Mouse (Mus musculus): ENCODE measurements at regions not wholly inside any gene's neighbourhood (a gene's known extent, or its start where the extent isn't known, plus 50 kb on each side); places are given as distances from the start of the nearest gene placed in this dataset.
A peak's percentile ranks its signal among the peaks of the same experiment; 100 is the strongest.

- Histone ChIP-seq H3K4me2 (no peak overlapping the region), H3K9me3 (no peaks in the 10 kb centered on the region), H3K36me3 (no peaks in the 10 kb centered on the region), H3K27ac (no peak overlapping the region), H3K4me1 (replicated peaks) (peaks cover 8% of the 10 kb centered on the region; the same call in 1 of the 2 replicates), H3K4me3 (no peak overlapping the region), H3K9ac (no peak overlapping the region), H3K27me3 (peaks cover 3% of the 10 kb centered on the region; the same call in 1 of the 2 replicates)
- 62% methylated on average over 3 of the region's 3 CpGs for WGBS
- no peak for ATAC-seq (ENCODE audit: low FRiP score)
These were observed 223.0 kb upstream of the Spred2 start for GRCm38 (mm10) chr11:19701198-19701597.

GRCm38 (mm10) chr11:19708821-19709220, 215.4 kb upstream of the Spred2 start:
- Histone ChIP-seq H3K9ac (no peak overlapping the region), H3K4me1 (replicated peaks) (peaks cover 9% of the 10 kb centered on the region), H3K27ac (no peak overlapping the region), H3K36me3 (no peaks in the 10 kb centered on the region), H3K27me3 (0 out of 2 replicates have a peak, but pooled peaks cover 3% of the 10 kb centered on the region), H3K9me3 (no peaks in the 10 kb centered on the region), H3K4me3 (no peak overlapping the region), H3K4me2 (no peak overlapping the region)
- WGBS: 93% methylated on average over 6 of the region's 6 CpGs
- ATAC-seq (ENCODE audit: low FRiP score): no peak

GRCm38 (mm10) chr11:19709337-19709736, 214.8 kb upstream of the Spred2 start:
- H3K9ac ChIP-seq: no peak overlapping the region
- H3K27ac ChIP-seq: no peak overlapping the region
- H3K4me1 ChIP-seq (replicated peaks): peaks cover 12% of the 10 kb centered on the region
- H3K27me3 ChIP-seq: 0 out of 2 replicates have a peak, but pooled peaks cover 3% of the 10 kb centered on the region
- no peaks in the 10 kb centered on the region for H3K9me3 ChIP-seq
- H3K4me3 ChIP-seq: no peak overlapping the region
- no peak for ATAC-seq (ENCODE audit: low FRiP score)
- 60% methylated on average over 8 of the region's 8 CpGs for WGBS
- H3K36me3 ChIP-seq: no peaks in the 10 kb centered on the region
- no peak overlapping the region for H3K4me2 ChIP-seq

- H3K27me3 ChIP-seq: 0 out of 2 replicates have a peak, but pooled peaks cover 3% of the 10 kb centered on the region
- H3K27ac ChIP-seq: no peak overlapping the region
- H3K4me1 ChIP-seq (replicated peaks): peaks cover 12% of the 10 kb centered on the region
- WGBS: 34% methylated on average over 8 of the region's 8 CpGs
- no peak overlapping the region for H3K4me3 ChIP-seq
- peak; percentile 71; the same call in 1 of the 2 replicates for ATAC-seq (ENCODE audit: low FRiP score)
- H3K36me3 ChIP-seq: no peaks in the 10 kb centered on the region
- H3K9ac ChIP-seq: no peak overlapping the region
- no peaks in the 10 kb centered on the region for H3K9me3 ChIP-seq
- peak overlapping the region; percentile 41 for H3K4me2 ChIP-seq
These were observed 211.1 kb upstream of the Spred2 start for GRCm38 (mm10) chr11:19713091-19713490.

GRCm38 (mm10) chr11:19713597-19713996, 210.6 kb upstream of the Spred2 start:
- peak overlapping the region; percentile 41 for H3K4me2 ChIP-seq
- no peak overlapping the region for H3K4me3 ChIP-seq
- 61% methylated on average over 20 of the region's 20 CpGs for WGBS

GRCm38 (mm10) chr11:19714211-19714610, 210.0 kb upstream of the Spred2 start:
- peaks cover 12% of the 10 kb centered on the region for H3K4me1 ChIP-seq (replicated peaks)
- H3K4me3 ChIP-seq: no peak overlapping the region
- 0 out of 2 replicates have a peak overlapping the region, but pooled peaks have one; percentile 78 for H3K27ac ChIP-seq
- 0 out of 2 replicates have a peak, but pooled peaks cover 3% of the 10 kb centered on the region for H3K27me3 ChIP-seq
- WGBS: 40% methylated on average over 5 of the region's 5 CpGs
- ATAC-seq (ENCODE audit: low FRiP score): no peak
- H3K36me3 ChIP-seq: no peaks in the 10 kb centered on the region
- H3K9me3 ChIP-seq: no peaks in the 10 kb centered on the region
- H3K9ac ChIP-seq: no peak overlapping the region
- peak overlapping the region; percentile 41 for H3K4me2 ChIP-seq

More at GRCm38 (mm10) chr11:19713597-19713996, 210.6 kb upstream of the Spred2 start:
- Histone ChIP-seq H3K9ac (no peak overlapping the region), H3K9me3 (no peaks in the 10 kb centered on the region), H3K27ac (peak overlapping the region; percentile 78), H3K27me3 (0 out of 2 replicates have a peak, but pooled peaks cover 3% of the 10 kb centered on the region), H3K36me3 (no peaks in the 10 kb centered on the region), H3K4me1 (replicated peaks) (peaks cover 12% of the 10 kb centered on the region)
- ATAC-seq (ENCODE audit: low FRiP score): peak; percentile 46; the same call in 1 of the 2 replicates

GRCm38 (mm10) chr11:19714888-19715595, 209.1 kb upstream of the Spred2 start:
- Histone ChIP-seq H3K36me3 (no peaks in the 10 kb centered on the region), H3K4me3 (no peak overlapping the region), H3K4me2 (no peak overlapping the region), H3K9ac (no peak overlapping the region), H3K27me3 (0 out of 2 replicates have a peak, but pooled peaks cover 3% of the 10 kb centered on the region), H3K9me3 (no peaks in the 10 kb centered on the region), H3K4me1 (replicated peaks) (peaks cover 12% of the 10 kb centered on the region), H3K27ac (no peak overlapping the region)
- WGBS: 32% methylated on average over 8 of the region's 8 CpGs
- no peak for ATAC-seq (ENCODE audit: low FRiP score)

GRCm38 (mm10) chr11:19718165-19718564, 206.0 kb upstream of the Spred2 start:
- Histone ChIP-seq H3K27me3 (no peaks in the 10 kb centered on the region), H3K9ac (no peak overlapping the region), H3K4me2 (no peak overlapping the region), H3K9me3 (no peaks in the 10 kb centered on the region), H3K4me3 (no peak overlapping the region), H3K36me3 (no peaks in the 10 kb centered on the region), H3K27ac (no peak overlapping the region), H3K4me1 (replicated peaks) (peaks cover 10% of the 10 kb centered on the region)
- WGBS: 98% methylated on average over 9 of the region's 9 CpGs
- no peak for ATAC-seq (ENCODE audit: low FRiP score)

GRCm38 (mm10) chr11:19729031-19729430, 195.1 kb upstream of the Spred2 start:
- WGBS: 94% methylated on average over 8 of the region's 8 CpGs
- H3K27ac ChIP-seq: no peak overlapping the region
- ATAC-seq (ENCODE audit: low FRiP score): no peak

GRCm38 (mm10) chr11:19730747-19731146, 193.4 kb upstream of the Spred2 start:
- H3K4me1 ChIP-seq (replicated peaks): no peaks in the 10 kb centered on the region
- no peak for ATAC-seq (ENCODE audit: low FRiP score)
- 92% methylated on average over 5 of the region's 5 CpGs for WGBS
- no peak overlapping the region for H3K4me3 ChIP-seq
- no peak overlapping the region for H3K27ac ChIP-seq
- H3K27me3 ChIP-seq: no peaks in the 10 kb centered on the region
- no peaks in the 10 kb centered on the region for H3K36me3 ChIP-seq
- no peak overlapping the region for H3K4me2 ChIP-seq
- no peak overlapping the region for H3K9ac ChIP-seq
- no peaks in the 10 kb centered on the region for H3K9me3 ChIP-seq

More at GRCm38 (mm10) chr11:19729031-19729430, 195.1 kb upstream of the Spred2 start:
- Histone ChIP-seq H3K27me3 (no peaks in the 10 kb centered on the region), H3K9ac (no peak overlapping the region), H3K9me3 (no peaks in the 10 kb centered on the region), H3K36me3 (no peaks in the 10 kb centered on the region), H3K4me1 (replicated peaks) (no peaks in the 10 kb centered on the region), H3K4me2 (no peak overlapping the region), H3K4me3 (no peak overlapping the region)

GRCm38 (mm10) chr11:19736076-19736475, 188.1 kb upstream of the Spred2 start:
- no peaks in the 10 kb centered on the region for H3K9me3 ChIP-seq
- H3K27me3 ChIP-seq: no peaks in the 10 kb centered on the region
- ATAC-seq (ENCODE audit: low FRiP score): no peak
- H3K4me2 ChIP-seq: no peak overlapping the region
- no peaks in the 10 kb centered on the region for H3K4me1 ChIP-seq (replicated peaks)
- WGBS: 94% methylated on average over 7 of the region's 7 CpGs
- no peak overlapping the region for H3K9ac ChIP-seq
- no peak overlapping the region for H3K4me3 ChIP-seq
- no peak overlapping the region for H3K27ac ChIP-seq
- no peaks in the 10 kb centered on the region for H3K36me3 ChIP-seq

- no peak for ATAC-seq (ENCODE audit: low FRiP score)
- WGBS: 55% methylated on average over 7 of the region's 7 CpGs
These were observed 187.2 kb upstream of the Spred2 start for GRCm38 (mm10) chr11:19736926-19737325.

GRCm38 (mm10) chr11:19737331-19737730, 186.8 kb upstream of the Spred2 start:
- H3K9ac ChIP-seq: no peak overlapping the region
- no peak for ATAC-seq (ENCODE audit: low FRiP score)
- WGBS: 79% methylated on average over 5 of the region's 5 CpGs

More at GRCm38 (mm10) chr11:19736926-19737325, 187.2 kb upstream of the Spred2 start:
- H3K9me3 ChIP-seq: no peaks in the 10 kb centered on the region
- H3K36me3 ChIP-seq: no peaks in the 10 kb centered on the region
- H3K9ac ChIP-seq: no peak overlapping the region
- H3K27me3 ChIP-seq: no peaks in the 10 kb centered on the region
- H3K4me2 ChIP-seq: no peak overlapping the region
- H3K4me1 ChIP-seq (replicated peaks): no peaks in the 10 kb centered on the region
- no peak overlapping the region for H3K27ac ChIP-seq
- no peak overlapping the region for H3K4me3 ChIP-seq

More at GRCm38 (mm10) chr11:19737331-19737730, 186.8 kb upstream of the Spred2 start:
- Histone ChIP-seq H3K36me3 (no peaks in the 10 kb centered on the region), H3K27ac (no peak overlapping the region), H3K4me3 (no peak overlapping the region), H3K27me3 (no peaks in the 10 kb centered on the region), H3K4me1 (replicated peaks) (no peaks in the 10 kb centered on the region), H3K4me2 (no peak overlapping the region), H3K9me3 (no peaks in the 10 kb centered on the region)
